Mouse (Mus musculus): ENCODE measurements around the gene Pacs1.

DNA sequence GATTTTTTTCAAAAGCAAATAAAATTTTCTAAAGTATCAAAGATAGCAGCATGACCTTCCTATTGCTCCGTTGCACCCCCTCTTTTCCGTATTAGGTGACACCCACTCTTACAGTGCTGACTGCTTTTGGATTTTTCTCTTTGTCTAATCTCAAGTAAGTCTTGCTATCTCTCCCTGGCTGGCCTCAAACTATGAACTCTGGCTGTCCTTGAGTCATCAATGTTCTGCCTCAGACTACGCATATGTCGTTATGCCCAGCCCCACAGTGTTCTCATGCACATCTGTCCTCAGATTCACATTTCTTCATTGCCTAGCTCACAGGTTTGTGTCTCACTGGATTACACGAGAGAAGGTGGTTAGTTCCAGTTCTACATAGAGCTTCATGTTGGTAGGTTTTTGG is 3.5 kb downstream of the Pacs1 start:
- TF ChIP-seq CTCF (IDR thresholded peaks at IDR 0.05; ENCODE audit: low read depth, low read length) (no peak), POLR2AphosphoS5 (IDR thresholded peaks at IDR 0.05; ENCODE audit: insufficient replicate concordance, low read depth, low read length) (no peak), GATA1 (IDR thresholded peaks at IDR 0.05; ENCODE audit: borderline replicate concordance, low read length) (no peak), TAL1 (conservative IDR thresholded peaks at IDR 0.05; ENCODE audit: low read depth, low read length) (no peak), GATA2 (IDR thresholded peaks at IDR 0.05; ENCODE audit: borderline replicate concordance, low read depth, low read length) (no peak)

All from G1E (cell line).